Mouse (Mus musculus): ENCODE results near the gene Prnp.

Prnp gene

GRCm38 (mm10) chr2:131909683-131910572 is at the start of gene Prnp, which contains the start of gene Prn:
TSS of gene Prnp (plus strand) at chr2:131909928.
TSS of gene Prn (plus strand) at chr2:131909957.
- DNase-seq (ENCODE audit: low read depth, low spot score): peak; percentile 95

- no peak for DNase-seq (ENCODE audit: low read depth, low spot score)
Measured at GRCm38 (mm10) chr2:131862617-131863275, 47.0 kb upstream of the Prnp start.

- DNase-seq (ENCODE audit: low read depth, low spot score): no peak
Measured at GRCm38 (mm10) chr2:131863472-131863871, 46.3 kb upstream of the Prnp start.

GRCm38 (mm10) chr2:131864262-131864796 is 45.4 kb upstream of the Prnp start:
- no peak for DNase-seq (ENCODE audit: low read depth, low spot score)

- no peak for DNase-seq (ENCODE audit: low read depth, low spot score)
Measured at GRCm38 (mm10) chr2:131866676-131867075, 43.1 kb upstream of the Prnp start.

DNA sequence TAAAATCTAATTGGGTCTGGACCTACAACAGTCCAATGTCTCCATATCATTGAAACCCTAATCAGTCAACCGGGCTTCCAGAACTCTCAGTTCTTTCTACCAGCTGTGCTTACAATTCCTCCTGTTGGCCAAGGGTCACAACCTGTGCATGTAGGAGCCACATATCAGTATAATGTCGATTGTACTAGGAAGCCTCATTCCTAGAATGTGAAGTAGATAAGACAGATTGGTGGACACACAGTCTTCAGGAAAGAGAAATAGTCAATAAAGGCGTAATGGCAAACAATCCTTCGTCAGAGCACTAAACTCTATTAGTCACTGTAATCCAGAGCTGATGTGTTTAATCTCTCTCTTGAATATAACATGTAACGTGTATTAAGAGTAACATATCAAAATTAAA is 40.7 kb upstream of the Prnp start:
- no peak for DNase-seq (ENCODE audit: low read depth, low spot score)

GRCm38 (mm10) chr2:131873376-131873775 is 36.4 kb upstream of the Prnp start:
- DNase-seq (ENCODE audit: low read depth, low spot score): no peak

- DNase-seq (ENCODE audit: low read depth, low spot score): peak; percentile 52
Measured at GRCm38 (mm10) chr2:131876551-131877265, 33.0 kb upstream of the Prnp start.

- peak; percentile 14 for DNase-seq (ENCODE audit: low read depth, low spot score)
Measured at GRCm38 (mm10) chr2:131881766-131882165, 28.0 kb upstream of the Prnp start.

- peak; percentile 56 for DNase-seq (ENCODE audit: low read depth, low spot score)
Measured at GRCm38 (mm10) chr2:131883136-131883535, 26.6 kb upstream of the Prnp start.

DNA sequence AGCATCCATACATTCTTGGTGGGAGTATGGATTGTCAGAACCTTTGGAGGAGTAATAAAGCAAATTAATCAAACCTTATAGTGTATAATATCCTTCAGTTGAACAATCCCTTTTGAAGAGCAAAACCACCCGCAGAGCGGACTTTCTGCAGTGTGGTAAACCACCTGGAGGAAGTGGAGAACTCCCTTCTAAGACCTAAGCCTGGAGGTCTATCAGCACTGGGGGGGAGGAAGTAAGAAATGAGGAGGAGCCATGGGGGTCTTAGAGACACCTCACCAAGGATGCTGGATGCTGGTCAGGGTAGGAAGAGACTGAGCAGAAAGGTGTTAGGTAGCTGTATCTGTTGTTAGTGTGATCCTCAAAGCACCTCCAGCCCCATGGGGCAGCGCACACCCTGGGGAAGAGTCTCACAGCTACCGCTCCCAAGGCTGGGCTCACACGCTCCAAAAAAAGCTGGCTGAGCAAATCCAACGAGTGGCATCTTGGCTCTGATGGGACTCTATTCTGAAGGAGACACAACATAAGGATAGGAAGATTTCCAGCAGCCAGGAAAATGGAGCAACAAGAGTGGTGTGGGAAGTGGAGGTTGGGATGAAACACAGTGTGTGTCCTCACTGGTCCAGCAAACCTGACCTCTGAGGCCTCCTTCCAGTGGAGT is 23.1 kb upstream of the Prnp start:
- DNase-seq (ENCODE audit: low read depth, low spot score): no peak

- no peak for DNase-seq (ENCODE audit: low read depth, low spot score)
Measured at GRCm38 (mm10) chr2:131888233-131888632, 21.5 kb upstream of the Prnp start.

GRCm38 (mm10) chr2:131892534-131892933 is 17.2 kb upstream of the Prnp start:
- no peak for DNase-seq (ENCODE audit: low read depth, low spot score)

DNA sequence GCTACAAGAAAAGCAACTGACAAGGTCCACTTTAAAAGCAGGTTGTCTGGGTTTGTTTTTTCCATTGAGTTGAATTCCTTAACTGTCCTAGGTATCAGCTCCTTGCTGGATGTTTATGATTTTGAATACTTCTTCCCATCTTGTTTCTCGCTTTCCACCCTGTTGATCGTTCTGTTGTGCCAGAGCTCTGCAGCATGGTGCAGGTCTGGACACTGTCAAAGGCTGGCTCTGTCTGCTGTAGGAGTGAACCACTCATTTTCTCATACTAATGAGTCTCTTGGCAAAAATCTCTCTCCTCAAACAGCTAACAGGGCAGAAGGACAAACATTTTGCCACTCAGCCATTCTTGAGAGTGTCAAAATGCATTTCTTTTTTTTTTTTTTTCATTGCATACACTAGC is 14.6 kb upstream of the Prnp start:
- no peak for DNase-seq (ENCODE audit: low read depth, low spot score)

GRCm38 (mm10) chr2:131896011-131896410 is 13.7 kb upstream of the Prnp start:
- no peak for DNase-seq (ENCODE audit: low read depth, low spot score)

DNA sequence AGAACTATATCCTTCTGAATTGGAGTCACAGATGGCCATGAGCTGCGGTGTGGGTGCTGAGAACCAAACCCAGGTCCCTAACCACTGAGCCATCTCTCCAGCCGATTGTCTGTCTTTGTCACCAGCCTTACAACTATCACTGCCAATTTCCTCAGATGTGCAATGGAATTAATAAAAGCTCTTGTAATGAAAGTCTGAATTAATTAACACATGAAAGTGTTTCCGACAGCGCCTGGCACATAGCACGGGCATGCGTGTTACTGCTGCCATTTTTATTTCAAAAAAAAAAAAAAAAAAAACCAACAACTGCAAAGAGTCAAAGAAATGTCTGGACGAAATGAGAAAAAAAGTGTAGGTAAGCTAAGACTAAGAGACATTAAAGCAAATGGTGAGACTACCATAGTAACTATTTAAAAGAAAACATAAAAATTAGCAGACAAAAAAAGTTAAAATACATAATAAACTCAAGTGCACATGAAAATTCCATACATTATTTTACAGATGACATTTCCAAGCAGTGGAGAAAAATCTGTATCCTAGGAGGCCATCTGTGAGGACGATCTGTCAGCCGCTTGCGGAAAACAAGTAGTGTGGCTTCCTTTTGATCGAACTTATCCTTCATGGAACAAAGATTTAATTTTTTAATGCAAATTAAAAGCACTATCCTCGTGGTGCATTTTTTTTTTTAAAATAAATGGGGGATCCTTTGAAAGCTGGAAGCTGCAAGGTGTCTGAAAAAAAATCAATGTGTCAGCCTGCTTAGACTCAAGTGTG is 12.2 kb upstream of the Prnp start:
- no peak for DNase-seq (ENCODE audit: low read depth, low spot score)

DNA sequence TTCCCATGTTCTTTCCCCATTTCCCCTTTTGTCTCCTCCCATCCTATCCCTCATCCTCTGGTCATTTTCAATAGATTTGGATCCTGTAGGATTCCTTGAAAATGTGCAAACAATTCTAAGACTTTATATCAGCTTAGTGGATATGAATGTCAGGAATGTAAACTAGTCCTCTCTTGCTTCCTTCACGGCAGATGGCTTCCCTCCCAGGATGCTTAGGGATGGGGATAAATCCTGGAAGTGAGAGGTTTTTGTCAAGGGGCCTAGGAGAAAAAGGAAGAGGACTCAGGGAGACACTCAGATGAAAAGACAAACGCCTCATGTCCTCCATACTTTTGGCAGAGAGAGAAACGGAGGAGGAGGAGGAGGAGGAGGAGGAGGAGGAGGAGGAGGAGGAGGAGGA is 7.3 kb upstream of the Prnp start:
- no peak for DNase-seq (ENCODE audit: low read depth, low spot score)

DNA sequence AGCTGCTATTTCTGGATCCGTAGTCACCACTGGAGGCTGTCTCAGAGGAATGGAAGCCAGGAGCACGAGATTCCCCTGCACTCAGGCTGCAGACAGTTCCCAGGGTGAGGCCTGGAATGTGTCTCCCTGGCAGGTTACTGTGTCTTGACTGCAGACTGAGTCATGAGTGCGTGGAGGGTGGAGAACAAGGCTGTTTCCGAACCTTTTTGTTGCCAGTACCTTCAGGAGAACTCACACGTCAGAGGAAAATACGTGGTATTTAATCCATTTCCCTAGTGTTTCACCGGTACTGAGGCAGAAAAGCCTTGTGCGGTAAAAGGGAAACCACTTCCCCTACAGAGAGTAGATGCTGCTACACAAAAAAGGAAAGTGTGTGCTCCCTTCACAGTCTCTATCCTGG is 6.9 kb upstream of the Prnp start:
- DNase-seq (ENCODE audit: low read depth, low spot score): peak; percentile 47

- no peak for DNase-seq (ENCODE audit: low read depth, low spot score)
Measured at GRCm38 (mm10) chr2:131905025-131905424, 4.7 kb upstream of the Prnp start.

GRCm38 (mm10) chr2:131905776-131906175 is 4.0 kb upstream of the Prnp start:
- no peak for DNase-seq (ENCODE audit: low read depth, low spot score)

- no peak for DNase-seq (ENCODE audit: low read depth, low spot score)
Measured at GRCm38 (mm10) chr2:131906266-131906665, 3.5 kb upstream of the Prnp start.

Measured in ZHBTc4 (cell line).